Mouse (Mus musculus) CH12.LX (cell line): ENCODE data around the gene Eif5a2. TPM values are rescaled to one million over a fixed set of nuclear protein-coding genes. Genes with fewer than 3 reads are reported as not detected.

Source experiments
- DNase-seq: peaks from one replicate; pipeline ENCODE4 v3.0.0-alpha.2; 2013; ENCODE audit errors: extremely low read depth
- H3K27ac ChIP-seq: 2 replicates; pipeline ENCODE4 v1.5.1; 2012; ENCODE audit warnings: low read depth, mild to moderate bottlenecking, control low read depth, moderate library complexity; ENCODE audit not compliant: insufficient read depth
- H3K27me3 ChIP-seq: replicated peaks from 2 replicates; pipeline ENCODE3; 2012; ENCODE audit warnings: inconsistent platforms
- H3K36me3 ChIP-seq, 2 experiments: replicated peaks in 1 of 2; 2 replicates each; pipeline versions ENCODE3 to v1.6.1; 2012; ENCODE audit warnings: inconsistent platforms in 1 of 2, low read length in 1 of 2, mild to moderate bottlenecking in 1 of 2, mixed read lengths in 1 of 2, moderate library complexity in 1 of 2; ENCODE audit not compliant: control insufficient read depth in 1 of 2, insufficient read depth in 1 of 2
- H3K4me1 ChIP-seq, 2 experiments: 2 replicates each; pipeline ENCODE4 v1.6.1; 2012; ENCODE audit warnings: inconsistent platforms in 1 of 2, moderate library complexity in 1 of 2; ENCODE audit not compliant: insufficient read depth in 2 of 2, control insufficient read depth in 1 of 2
- H3K4me2 ChIP-seq: 2 replicates; pipeline ENCODE4 v1.6.1; 2012; ENCODE audit warnings: low read depth, mild to moderate bottlenecking, control low read depth; ENCODE audit not compliant: poor library complexity, insufficient read depth, severe bottlenecking
- H3K4me3 ChIP-seq, 3 experiments: fragments of 150-350 bp in 1 of 3; sonication (generic) in 1 of 3; replicated peaks in 1 of 3; 2 replicates each; pipeline versions ENCODE3 to v1.5.1; 2011 to 2012; ENCODE audit warnings: low read depth in 2 of 3, low read length in 2 of 3, mild to moderate bottlenecking in 2 of 3, moderate library complexity in 2 of 3, control low read depth in 1 of 3, improper control_type of control experiment in 1 of 3, inconsistent platforms in 1 of 3, mixed read lengths in 1 of 3; ENCODE audit not compliant: poor library complexity in 1 of 3
- H3K79me2 ChIP-seq: replicated peaks from 2 replicates; pipeline ENCODE4 v1.6.1; 2012; ENCODE audit warnings: mild to moderate bottlenecking, moderate library complexity; ENCODE audit not compliant: control insufficient read depth, poor library complexity, insufficient read depth, severe bottlenecking; ENCODE audit errors: extremely low read depth
- H3K9ac ChIP-seq: 2 replicates; pipeline ENCODE4 v1.6.1; 2012; ENCODE audit warnings: low read depth, mild to moderate bottlenecking, control low read depth, moderate library complexity; ENCODE audit not compliant: insufficient read depth
- H3K9me3 ChIP-seq: replicated peaks from 2 replicates; pipeline ENCODE3; 2012; ENCODE audit warnings: low read length, inconsistent platforms, mixed read lengths
- CHD1 ChIP-seq: IDR thresholded peaks from 2 replicates; pipeline ENCODE4 v1.6.1; 2012; ENCODE audit warnings: low read depth, low read length, improper control_type of control experiment, inconsistent platforms
- CHD2 ChIP-seq: IDR thresholded peaks from 2 replicates; pipeline ENCODE4 v1.6.1; 2011; ENCODE audit warnings: low read length, improper control_type of control experiment
- CTCF ChIP-seq, 2 experiments: IDR thresholded peaks in 1 of 2; conservative IDR thresholded peaks in 1 of 2; 2 replicates each; pipeline ENCODE4 v1.5.1; 2011 to 2012; ENCODE audit warnings: low read depth in 2 of 2, low read length in 2 of 2, improper control_type of control experiment in 1 of 2, inconsistent platforms in 1 of 2, mild to moderate bottlenecking in 1 of 2, moderate library complexity in 1 of 2
- E2F4 ChIP-seq: IDR thresholded peaks from 2 replicates; pipeline ENCODE4 v1.6.1; 2011; ENCODE audit warnings: low read depth, low read length, improper control_type of control experiment; ENCODE audit not compliant: insufficient replicate concordance
- GABPA ChIP-seq: IDR thresholded peaks from 2 replicates; pipeline ENCODE4 v1.6.1; 2012; ENCODE audit warnings: low read depth, low read length, improper control_type of control experiment, inconsistent platforms; ENCODE audit not compliant: insufficient replicate concordance
- IRF4 ChIP-seq: IDR thresholded peaks from 2 replicates; pipeline ENCODE4 v1.6.1; 2014; ENCODE audit warnings: low read depth, mild to moderate bottlenecking, inconsistent platforms, low read length, improper control_type of control experiment
- JUN ChIP-seq: IDR thresholded peaks from 2 replicates; pipeline ENCODE4 v1.6.1; 2011; ENCODE audit warnings: low read depth, mild to moderate bottlenecking, low read length, improper control_type of control experiment, moderate library complexity; ENCODE audit not compliant: insufficient read depth
- JUND ChIP-seq: conservative IDR thresholded peaks from 2 replicates; pipeline ENCODE4 v1.6.1; 2011; ENCODE audit warnings: low read depth, low read length, improper control_type of control experiment
- MAX ChIP-seq: IDR thresholded peaks from 2 replicates; pipeline ENCODE4 v1.6.1; 2011; ENCODE audit warnings: low read length, improper control_type of control experiment
- MEF2A ChIP-seq: IDR thresholded peaks from 2 replicates; pipeline ENCODE4 v1.6.1; 2014; ENCODE audit warnings: low read depth, mild to moderate bottlenecking, inconsistent platforms, low read length, improper control_type of control experiment, borderline replicate concordance
- MYC ChIP-seq: IDR thresholded peaks from 2 replicates; pipeline ENCODE4 v1.6.1; 2011; ENCODE audit warnings: low read depth, mild to moderate bottlenecking, improper control_type of control experiment, low read length
- NELFE ChIP-seq: IDR thresholded peaks from 2 replicates; pipeline ENCODE4 v1.6.1; 2011; ENCODE audit warnings: low read depth, low read length, improper control_type of control experiment
- NRF1 ChIP-seq: IDR thresholded peaks from 2 replicates; pipeline ENCODE4 v1.6.1; 2014; ENCODE audit warnings: low read depth, mild to moderate bottlenecking, inconsistent platforms, low read length, improper control_type of control experiment, moderate library complexity
- PAX5 ChIP-seq: IDR thresholded peaks from 2 replicates; pipeline ENCODE4 v1.6.1; 2012; ENCODE audit warnings: low read length, inconsistent platforms, mixed read lengths
- POLR2AphosphoS2 ChIP-seq: IDR thresholded peaks from 2 replicates; pipeline ENCODE4 v1.6.1; 2011; ENCODE audit warnings: low read depth, low read length, improper control_type of control experiment
- RAD21 ChIP-seq: IDR thresholded peaks from 2 replicates; pipeline ENCODE4 v1.6.1; 2011; ENCODE audit warnings: low read depth, mild to moderate bottlenecking, low read length, improper control_type of control experiment, moderate library complexity
- SIN3A ChIP-seq: IDR thresholded peaks from 2 replicates; pipeline ENCODE4 v1.6.1; 2012; ENCODE audit warnings: low read length, improper control_type of control experiment, inconsistent platforms
- SMC3 ChIP-seq: IDR thresholded peaks from 2 replicates; pipeline ENCODE4 v1.6.1; 2011; ENCODE audit warnings: low read depth, low read length, improper control_type of control experiment
- UBTF ChIP-seq: IDR thresholded peaks from 2 replicates; pipeline ENCODE4 v1.6.1; 2012; ENCODE audit warnings: low read depth, mild to moderate bottlenecking, inconsistent platforms, low read length, improper control_type of control experiment, moderate library complexity
- USF2 ChIP-seq: conservative IDR thresholded peaks from 2 replicates; pipeline ENCODE4 v1.6.1; 2011; ENCODE audit warnings: low read depth, low read length, improper control_type of control experiment
- ZC3H11A ChIP-seq: IDR thresholded peaks from 2 replicates; pipeline ENCODE4 v1.6.1; 2012; ENCODE audit warnings: low read depth, mild to moderate bottlenecking, inconsistent platforms, low read length, improper control_type of control experiment
- ZMIZ1 ChIP-seq: IDR thresholded peaks from 2 replicates; pipeline ENCODE4 v1.6.1; 2012; ENCODE audit warnings: low read depth, mild to moderate bottlenecking, inconsistent platforms, low read length, improper control_type of control experiment
- ZNF384 ChIP-seq: IDR thresholded peaks from 2 replicates; pipeline ENCODE4 v1.6.1; 2012; ENCODE audit warnings: low read depth, low read length, improper control_type of control experiment, inconsistent platforms
- dilution Hi-C: fragments of 300-500 bp; cut with MboI; formaldehyde crosslinking; loops from 2 replicates; pipeline ENCODE4 v1.14.3; 2020; ENCODE audit warnings: low sequenced_read_pairs; ENCODE audit not compliant: extremely low pct_unique_long_range_greater_than_20kb, extremely low pct_ligation_motif_present
- in situ Hi-C: fragments of 300-500 bp; cut with MboI; formaldehyde crosslinking; loops from 3 replicates; pipeline ENCODE4 v1.14.3; 2019; ENCODE audit warnings: low sequenced_read_pairs, low pct_ligation_motif_present, low pct_unique_long_range_greater_than_20kb, mixed read lengths
- polyA plus RNA-seq: library from polyadenylated mRNA; unstranded; fragments of >175 nt; gene quantifications from 2 replicates; pipeline ENCODE4 v1.2.1, GENCODE M21; 2012; ENCODE audit warnings: low read depth; ENCODE audit not compliant: insufficient read length
- total RNA-seq, 2 experiments: library from RNA; depleted of rRNA; stranded (reverse); fragments of 300-350 nt in 1 of 2; fragments of >200 nt in 1 of 2; gene quantifications; 2 replicates each; pipeline ENCODE4 v1.2.3; 2012 to 2014

Eif5a2 gene
- total and polyA plus RNA-seq, 3 experiments = not detected

GRCm38 (mm10) chr3:28836796-28837371 is 55.8 kb downstream of the Eif5a2 start:
- H3K79me2 ChIP-seq = no peaks in the 10 kb centered on the region
- peaks cover 0 to 4% of the 10 kb centered on the region in 2 experiments; a peak in 2 of 4 replicates for H3K4me1 ChIP-seq
- H3K27me3 ChIP-seq = no peaks in the 10 kb centered on the region
- H3K9ac ChIP-seq = no peak overlapping the region
- H3K4me3 ChIP-seq = no peak overlapping the region
- DNase-seq = no peak
- no peak for TF ChIP-seq ZC3H11A
- TF ChIP-seq NRF1 = no peak
- no peak for TF ChIP-seq USF2
- no peak for TF ChIP-seq JUN
- TF ChIP-seq CTCF (conservative IDR thresholded peaks at IDR 0.05 in 1 of 2, IDR thresholded peaks at IDR 0.05 in 1 of 2; ENCODE audit: low read depth in 2 of 2, low read length in 2 of 2) = no peak
- no peak for TF ChIP-seq CHD1
- H3K9me3 ChIP-seq = no peaks in the 10 kb centered on the region
- no peak overlapping the region for H3K27ac ChIP-seq
- dilution Hi-C loops (no loop called here), in situ Hi-C loops (no loop called here)
- H3K4me2 ChIP-seq = no peak overlapping the region
- no peaks in the 10 kb centered on the region for H3K36me3 ChIP-seq

GRCm38 (mm10) chr3:28841886-28842649 is 61.0 kb downstream of the Eif5a2 start:
- Histone ChIP-seq H3K27ac (no peak overlapping the region), H3K27me3 (no peaks in the 10 kb centered on the region), H3K9ac (no peak overlapping the region), H3K4me1 (peaks cover 0 to 12% of the 10 kb centered on the region in 2 experiments; a peak in 2 of 4 replicates), H3K4me3 (no peak overlapping the region), H3K79me2 (no peaks in the 10 kb centered on the region), H3K4me2 (no peak overlapping the region), H3K36me3 (no peaks in the 10 kb centered on the region), H3K9me3 (no peaks in the 10 kb centered on the region)
- in situ Hi-C loops = no loop called here
- no peak for DNase-seq
- TF ChIP-seq CHD2 (no peak), UBTF (no peak), ZMIZ1 (no peak), SMC3 (no peak), ZNF384 (no peak), RAD21 (no peak), GABPA (no peak), ZC3H11A (no peak), SIN3A (no peak), POLR2AphosphoS2 (no peak), MAX (no peak), PAX5 (no peak), JUND (no peak), E2F4 (no peak), MYC (no peak), IRF4 (no peak), NELFE (no peak), MEF2A (no peak)
- dilution Hi-C loops = no loop called here
